Mouse (Mus musculus) kidney, embryonic 14.5 days (tissue): Measurements from ENCODE around the gene Ccng1. TPM values are rescaled to one million over a fixed set of nuclear protein-coding genes. Genes with fewer than 3 reads are reported as not detected.

Experiments
- polyA plus RNA-seq: library from polyadenylated mRNA; unstranded; fragments of >200 nt; fragmentation: Nextera tagmentation; extraction: Ambion mirVana; gene quantifications from 2 replicates; pipeline ENCODE4 v1.2.1, GENCODE M21; 2014

Gene Ccng1
- polyA plus RNA-seq, 1 experiment from 2014 or later: 35.2 TPM

Other genes with a start within 250 kb of the Ccng1 start
- gene Mat2b, start 60.1 kb downstream of the Ccng1 start, polyA plus RNA-seq: 94.7 and 104 TPM in 2 replicates
- gene Hmmr, start 21.9 kb downstream of the Ccng1 start, polyA plus RNA-seq: 55.6 and 56.6 TPM in 2 replicates
- gene Nudcd2, start 21.6 kb downstream of the Ccng1 start, polyA plus RNA-seq: 204 and 255 TPM in 2 replicates